Mouse (Mus musculus) bone marrow macrophage, adult 2 months (primary cell): ENCODE measurements around the gene 4930432K21Rik. TPM values are rescaled to one million over a fixed set of nuclear protein-coding genes. Genes with fewer than 3 reads are reported as not detected.

Source experiments
- H3K27ac ChIP-seq: 2 replicates; pipeline ENCODE4 v1.5.1; 2012; ENCODE audit warnings: low read depth, low read length; ENCODE audit not compliant: insufficient read depth
- H3K4me1 ChIP-seq: 2 replicates; pipeline ENCODE4 v1.6.1; 2012; ENCODE audit warnings: low read length; ENCODE audit not compliant: control insufficient read depth, insufficient read depth
- H3K4me3 ChIP-seq: 2 replicates; pipeline ENCODE4 v1.5.1; 2012; ENCODE audit warnings: mild to moderate bottlenecking, low read length, moderate library complexity; ENCODE audit not compliant: insufficient read depth
- CTCF ChIP-seq: IDR thresholded peaks from 2 replicates; pipeline ENCODE4 v1.5.1; 2012; ENCODE audit warnings: low read depth, mild to moderate bottlenecking, low read length, moderate library complexity
- POLR2A ChIP-seq: IDR thresholded peaks from 2 replicates; pipeline ENCODE4 v1.6.1; 2012; ENCODE audit warnings: mild to moderate bottlenecking, low read depth, low read length, borderline replicate concordance
- polyA plus RNA-seq: library from polyadenylated mRNA; stranded (reverse); fragments of >200 nt; gene quantifications from 2 replicates; pipeline ENCODE4 v1.2.4, GENCODE M21; 2012; ENCODE audit not compliant: missing spikeins, insufficient read depth, insufficient read length

The 4930432K21Rik gene
- polyA plus RNA-seq, 1 experiment = 1.2 TPM

DNA sequence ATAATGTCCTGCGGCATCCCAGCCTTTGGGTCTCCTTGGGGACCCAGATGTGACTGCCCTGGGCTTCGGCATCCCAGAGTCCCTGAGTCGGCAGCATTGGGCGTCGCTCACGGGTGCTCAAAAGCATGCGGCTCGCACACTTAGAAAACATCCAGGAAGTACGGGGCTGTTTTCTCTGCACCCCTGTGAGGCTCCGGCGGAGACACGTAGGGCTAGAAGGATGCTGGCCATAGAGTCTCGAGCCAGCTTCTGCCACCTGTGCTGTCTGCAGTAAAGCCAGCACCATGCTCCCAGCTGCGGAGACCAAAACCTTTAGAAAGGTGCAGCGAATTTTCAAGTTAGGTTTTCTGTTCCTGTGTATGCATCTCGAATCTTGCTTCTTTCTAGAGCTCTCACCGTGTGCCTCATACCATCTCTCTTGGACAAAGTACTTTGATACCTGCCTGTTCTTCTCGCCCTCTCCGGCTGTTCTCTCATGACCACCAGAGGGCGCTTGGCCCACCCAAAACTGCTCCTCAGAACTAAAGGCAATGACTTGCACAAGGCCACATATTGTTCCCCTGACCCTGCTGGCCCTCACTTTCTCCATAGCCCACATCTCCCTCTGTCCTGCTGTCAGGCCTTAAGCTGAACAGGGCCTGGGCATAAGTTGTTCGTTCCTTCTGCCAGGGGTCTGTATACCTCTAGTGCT lies 39.4 kb downstream of the 4930432K21Rik start:
- Histone ChIP-seq H3K4me3 (peak overlapping the region; percentile 58), H3K27ac (0 out of 2 replicates have a peak overlapping the region, but pooled peaks have one; percentile 9), H3K4me1 (peaks cover 15% of the 10 kb centered on the region)
- TF ChIP-seq CTCF = peak; percentile 91
- TF ChIP-seq POLR2A = no peak

- peaks cover 21% of the 10 kb centered on the region for H3K4me1 ChIP-seq
- H3K4me3 ChIP-seq = no peak overlapping the region
- H3K27ac ChIP-seq = no peak overlapping the region
- TF ChIP-seq CTCF = no peak
- TF ChIP-seq POLR2A = no peak
Observed at GRCm38 (mm10) chr8:84188671-84189070, 40.8 kb downstream of the 4930432K21Rik start.

- peaks cover 21% of the 10 kb centered on the region for H3K4me1 ChIP-seq
- no peak overlapping the region for H3K4me3 ChIP-seq
- TF ChIP-seq POLR2A (no peak), CTCF (no peak)
- H3K27ac ChIP-seq = no peak overlapping the region
Observed at GRCm38 (mm10) chr8:84189603-84190002, 41.8 kb downstream of the 4930432K21Rik start.

- Histone ChIP-seq H3K27ac (no peak overlapping the region), H3K4me1 (peaks cover 21% of the 10 kb centered on the region), H3K4me3 (no peak overlapping the region)
- TF ChIP-seq CTCF (no peak), POLR2A (no peak)
Observed at GRCm38 (mm10) chr8:84190191-84190867, 42.5 kb downstream of the 4930432K21Rik start.

DNA sequence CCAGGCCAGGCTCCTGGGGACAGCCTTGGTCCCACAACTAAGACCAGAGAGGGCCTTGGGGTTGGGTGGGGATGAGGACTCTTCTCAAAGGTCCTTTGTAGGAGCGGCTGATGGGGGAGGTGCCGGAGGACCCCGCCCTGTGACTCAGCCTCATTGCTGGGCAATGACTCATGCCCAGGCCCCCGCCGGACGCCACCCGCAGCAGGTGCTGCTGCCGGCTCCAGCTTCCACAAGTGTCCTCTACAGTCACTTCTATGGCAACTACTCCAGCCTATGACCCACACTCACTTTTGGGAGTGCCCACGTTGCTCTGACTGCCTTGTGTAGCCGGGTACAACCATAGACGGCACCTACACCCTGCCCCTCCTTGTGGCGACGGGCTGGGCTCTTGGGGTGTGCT lies 44.2 kb downstream of the 4930432K21Rik start:
- peak overlapping the region; percentile 58 for H3K4me3 ChIP-seq
- H3K27ac ChIP-seq = peak overlapping the region; percentile 95
- TF ChIP-seq CTCF (no peak), POLR2A (no peak)
- peaks cover 21% of the 10 kb centered on the region for H3K4me1 ChIP-seq

GRCm38 (mm10) chr8:84192555-84192954 lies 44.7 kb downstream of the 4930432K21Rik start:
- Histone ChIP-seq H3K4me1 (peaks cover 18% of the 10 kb centered on the region), H3K27ac (peak overlapping the region; percentile 95), H3K4me3 (peak overlapping the region; percentile 58)
- TF ChIP-seq CTCF = no peak
- no peak for TF ChIP-seq POLR2A

DNA sequence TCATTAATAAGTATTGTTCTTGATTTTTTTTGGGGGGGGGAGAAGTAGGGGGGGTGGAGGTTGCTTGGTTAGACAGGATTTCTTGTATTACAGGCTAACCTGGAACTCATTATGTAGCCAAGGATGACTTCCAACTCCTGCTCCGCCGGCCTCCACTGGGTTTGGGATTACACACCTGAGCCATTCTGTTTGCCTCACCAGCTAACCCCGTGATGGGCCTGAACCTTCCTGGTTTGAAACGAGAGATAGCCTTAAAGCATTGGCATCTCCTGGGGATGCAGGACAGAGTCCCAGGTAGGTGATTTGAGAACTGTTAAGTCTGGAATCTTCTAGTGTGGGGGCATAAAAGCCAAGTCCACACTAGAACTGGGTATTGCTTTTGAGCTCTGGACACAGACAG lies 45.3 kb downstream of the 4930432K21Rik start:
- H3K4me3 ChIP-seq = no peak overlapping the region
- TF ChIP-seq CTCF (no peak), POLR2A (no peak)
- no peak overlapping the region for H3K27ac ChIP-seq
- H3K4me1 ChIP-seq = peaks cover 24% of the 10 kb centered on the region

- TF ChIP-seq CTCF (peak; percentile 57; the same call in 1 of the 2 replicates), POLR2A (no peak)
- Histone ChIP-seq H3K4me1 (peaks cover 26% of the 10 kb centered on the region), H3K4me3 (no peak overlapping the region), H3K27ac (no peak overlapping the region)
Observed at GRCm38 (mm10) chr8:84193566-84193965, 45.7 kb downstream of the 4930432K21Rik start.

DNA sequence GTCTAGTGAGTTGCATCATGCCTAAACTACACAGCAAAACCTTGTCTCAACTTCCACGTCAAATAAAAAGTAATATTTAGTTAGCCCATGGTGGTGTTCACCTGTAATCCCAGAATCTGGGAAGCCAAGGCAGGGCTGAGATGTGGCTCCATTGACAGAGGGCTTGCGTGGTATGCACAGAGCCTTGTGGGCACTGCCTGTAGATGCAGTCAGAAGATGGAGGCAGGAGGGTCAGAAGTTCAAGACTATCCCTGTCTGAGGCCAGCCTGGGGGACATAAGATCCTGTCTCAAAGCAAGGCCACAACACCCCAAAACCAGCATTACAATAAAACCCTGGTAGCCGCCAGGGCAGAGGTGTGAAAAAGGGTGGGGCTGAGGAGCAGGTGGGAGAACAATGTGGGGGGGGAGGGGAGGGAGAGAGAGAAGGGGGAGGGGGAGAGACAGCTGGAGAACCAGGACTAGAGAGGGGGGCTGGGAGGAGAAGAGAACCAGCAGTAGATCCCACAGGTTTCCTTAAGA lies 46.5 kb downstream of the 4930432K21Rik start:
- TF ChIP-seq CTCF (no peak), POLR2A (no peak)
- H3K4me1 ChIP-seq = peaks cover 31% of the 10 kb centered on the region

DNA sequence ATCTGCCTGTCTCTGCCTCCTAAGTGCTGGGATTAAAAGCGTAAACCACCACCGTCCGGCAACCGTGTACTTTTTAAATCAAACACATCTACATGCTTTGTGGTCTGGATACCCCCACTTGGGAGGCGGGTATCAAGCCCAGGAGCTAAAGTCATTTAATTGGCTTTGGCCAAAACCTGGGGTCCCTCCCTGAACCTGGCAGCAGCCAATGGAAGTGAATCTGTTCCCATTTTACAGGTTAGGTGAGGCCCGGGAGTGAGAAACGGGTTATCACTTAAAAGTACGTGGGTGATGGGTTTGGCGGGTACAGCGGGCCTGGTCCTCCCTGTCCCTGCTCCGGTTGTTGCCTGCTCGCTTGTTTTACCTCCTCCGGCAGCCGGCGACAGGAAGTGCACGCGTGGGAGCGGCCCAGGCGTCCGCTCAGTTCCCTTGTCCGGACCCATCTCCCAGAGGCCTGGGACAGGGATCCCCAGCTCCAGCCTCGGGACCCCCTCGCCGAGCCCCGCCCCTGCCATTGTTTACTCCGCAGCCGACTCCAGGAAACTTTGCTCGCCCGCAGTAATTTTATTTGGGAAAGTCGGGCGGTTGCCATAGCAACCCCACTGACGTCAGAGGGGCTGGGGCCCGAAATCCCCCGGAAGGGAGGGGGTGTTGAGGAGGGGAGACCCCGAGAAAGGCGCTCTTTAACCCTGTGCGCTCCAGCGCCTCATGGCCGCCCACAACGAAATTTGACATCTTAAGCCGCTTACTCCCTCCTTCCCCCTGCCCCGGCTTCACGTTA lies 49.5 kb downstream of the 4930432K21Rik start:
- peaks cover 27% of the 10 kb centered on the region for H3K4me1 ChIP-seq
- H3K4me3 ChIP-seq = peak overlapping the region; percentile 49
- TF ChIP-seq POLR2A = no peak
- TF ChIP-seq CTCF = no peak
- H3K27ac ChIP-seq = peak overlapping the region; percentile 17; the same call in 1 of the 2 replicates

More for the DNA sequence above, 46.5 kb downstream of the 4930432K21Rik start:
- no peak overlapping the region for H3K27ac ChIP-seq
- H3K4me3 ChIP-seq = no peak overlapping the region
